Mouse (Mus musculus) embryonic facial prominence, embryonic 12.5 days (tissue): ENCODE results near the gene Hoxb4. TPM values are rescaled to one million over a fixed set of nuclear protein-coding genes. Genes with fewer than 3 reads are reported as not detected.

Experiments used
- ATAC-seq: fragments of 200-750 bp; cut with Nextera tagmentation; 2 replicates; pipeline ENCODE4 v1.8.0; 2017; ENCODE audit not compliant: insufficient number of reproducible peaks, insufficient read depth, low FRiP score, low TSS enrichment
- H3K27ac ChIP-seq: fragments of 300-500 bp; sonication (generic); 2 replicates; pipeline ENCODE4 v1.5.1; 2016; ENCODE audit warnings: mild to moderate bottlenecking
- H3K27me3 ChIP-seq: fragments of 300-500 bp; sonication (generic); 2 replicates; pipeline ENCODE4 v1.6.1; 2016; ENCODE audit warnings: mild to moderate bottlenecking, moderate library complexity
- H3K36me3 ChIP-seq: fragments of 300-500 bp; sonication (generic); 2 replicates; pipeline ENCODE4 v1.6.1; 2016; ENCODE audit warnings: mild to moderate bottlenecking
- H3K4me1 ChIP-seq: fragments of 300-500 bp; sonication (generic); 2 replicates; pipeline ENCODE4 v1.6.1; 2016
- H3K4me2 ChIP-seq: fragments of 300-500 bp; sonication (generic); replicated peaks from 2 replicates; pipeline ENCODE4 v1.6.1; 2016; ENCODE audit warnings: mild to moderate bottlenecking, moderate library complexity
- H3K4me3 ChIP-seq: fragments of 300-500 bp; sonication (generic); 2 replicates; pipeline ENCODE4 v1.5.1; 2016; ENCODE audit warnings: mild to moderate bottlenecking
- H3K9ac ChIP-seq: fragments of 300-500 bp; sonication (generic); 2 replicates; pipeline ENCODE4 v1.6.1; 2016; ENCODE audit warnings: mild to moderate bottlenecking, moderate library complexity
- H3K9me3 ChIP-seq: fragments of 300-500 bp; sonication (generic); 2 replicates; pipeline ENCODE4 v1.6.1; 2016; ENCODE audit warnings: mild to moderate bottlenecking, moderate library complexity
- WGBS: fragments of 180-500 bp; shearing (Covaris S2); methylation state at CpG from one replicate; pipeline ENCODE4 v1.1.7; 2016; 5-methylcytosine and 5-hydroxymethylcytosine counted together
- polyA plus RNA-seq: library from polyadenylated mRNA; unstranded; fragments of >200 nt; fragmentation: Nextera tagmentation; extraction: Ambion mirVana; gene quantifications from 2 replicates; pipeline ENCODE4 v1.2.1, GENCODE M21; 2016

The Hoxb4 gene
- polyA plus RNA-seq, 1 experiment from 2014 or later, result 0.22 TPM

DNA sequence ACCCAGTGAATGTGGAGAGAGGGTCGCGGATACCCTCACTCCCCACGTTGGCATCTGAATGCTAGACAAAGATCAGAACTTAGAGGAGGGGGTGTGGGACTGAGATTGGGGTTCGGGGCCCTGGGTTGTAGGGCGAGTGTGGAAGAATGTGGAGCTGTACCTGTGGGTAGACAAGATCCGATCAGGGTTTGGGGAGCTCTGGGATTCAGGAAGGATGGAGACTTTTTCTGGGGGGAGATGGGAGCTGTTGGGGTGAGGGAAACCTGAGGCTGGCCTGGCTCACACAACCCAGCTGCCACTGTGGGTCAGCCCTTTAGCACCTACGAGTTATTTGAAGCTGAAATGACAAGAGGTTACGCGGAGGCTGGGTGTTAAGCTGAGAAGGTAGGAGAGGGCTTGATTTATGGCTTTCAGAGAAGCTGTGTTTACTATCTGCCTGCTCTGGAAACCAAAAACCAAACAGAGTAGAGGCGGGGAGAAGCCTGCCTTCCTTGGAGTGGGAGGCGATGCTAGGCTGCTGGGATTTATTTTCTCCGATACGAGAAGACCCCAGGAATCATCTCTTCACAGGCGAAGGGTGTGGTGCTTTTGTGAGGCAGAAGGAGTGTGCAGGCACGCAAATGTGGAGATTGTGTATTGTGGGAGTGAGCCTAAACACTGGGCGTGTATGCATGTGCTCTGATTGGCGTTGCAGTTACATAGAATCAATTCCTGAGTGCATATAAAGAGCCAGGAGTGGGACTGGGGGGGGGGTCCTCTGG, 15.4 kb downstream of the Hoxb4 start:
- Histone ChIP-seq H3K4me1 (peaks cover 7% of the 10 kb centered on the region; the same call in 1 of the 2 replicates), H3K4me2 (peak overlapping the region; percentile 34; the same call in 1 of the 2 replicates), H3K36me3 (no peaks in the 10 kb centered on the region), H3K9me3 (no peaks in the 10 kb centered on the region), H3K27me3 (peaks cover 100% of the 10 kb centered on the region), H3K4me3 (peak overlapping the region; percentile 18; the same call in 1 of the 2 replicates), H3K9ac (0 out of 2 replicates have a peak overlapping the region, but pooled peaks have one; percentile 15), H3K27ac (no peak overlapping the region)
- ATAC-seq, result no peak
- WGBS, result 2% methylated on average over 17 of the region's 17 CpGs

DNA sequence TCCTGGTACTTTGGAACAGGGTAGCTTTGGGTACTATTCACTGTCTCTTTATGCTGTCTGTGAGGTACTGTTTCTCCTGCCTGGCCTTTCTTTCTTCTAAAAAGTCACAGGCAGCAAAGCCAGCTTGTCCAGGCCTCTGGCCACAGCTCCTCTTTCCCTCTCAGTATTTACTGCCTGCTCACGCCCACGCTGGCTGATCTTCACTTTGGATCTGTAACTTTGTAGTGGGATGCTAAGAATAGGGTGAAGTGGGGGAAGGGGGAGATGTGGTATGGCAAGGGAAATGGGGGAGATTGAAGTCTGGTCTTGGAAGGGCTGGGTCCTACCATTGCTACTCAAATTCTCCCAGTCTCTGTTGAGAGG, 15.9 kb downstream of the Hoxb4 start:
- H3K27ac ChIP-seq, result no peak overlapping the region
- no peak overlapping the region for H3K9ac ChIP-seq
- peaks cover 100% of the 10 kb centered on the region for H3K27me3 ChIP-seq
- ATAC-seq, result no peak
- H3K9me3 ChIP-seq, result no peaks in the 10 kb centered on the region
- H3K4me1 ChIP-seq, result peaks cover 7% of the 10 kb centered on the region; the same call in 1 of the 2 replicates
- H3K4me3 ChIP-seq, result no peak overlapping the region
- H3K4me2 ChIP-seq, result no peak overlapping the region
- no peaks in the 10 kb centered on the region for H3K36me3 ChIP-seq
- WGBS, result 3% methylated on average over 2 of the region's 2 CpGs

DNA sequence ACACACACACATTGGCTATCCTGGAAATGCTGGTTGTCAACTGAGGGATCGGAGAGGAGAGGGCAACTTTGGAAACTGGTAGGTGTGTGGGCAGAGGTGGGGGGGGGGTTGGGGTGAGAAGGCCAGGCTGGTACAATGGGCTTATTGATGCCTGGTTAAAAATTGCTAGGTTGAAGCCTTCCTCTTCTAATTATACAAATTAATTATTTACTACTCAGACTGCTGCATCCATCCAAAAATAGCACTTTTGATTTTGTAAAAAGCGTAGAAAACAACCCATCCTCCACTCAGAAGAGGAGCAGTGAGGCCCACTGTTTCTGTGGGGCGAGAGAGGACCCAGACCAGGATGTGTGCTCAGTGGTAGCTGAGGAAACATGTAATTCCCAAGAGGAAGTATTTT, 16.9 kb downstream of the Hoxb4 start:
- H3K27me3 ChIP-seq, result peaks cover 100% of the 10 kb centered on the region
- no peaks in the 10 kb centered on the region for H3K36me3 ChIP-seq
- H3K4me1 ChIP-seq, result peaks cover 7% of the 10 kb centered on the region; the same call in 1 of the 2 replicates
- H3K4me2 ChIP-seq, result no peak overlapping the region
- H3K4me3 ChIP-seq, result no peak overlapping the region
- no peak for ATAC-seq
- H3K9ac ChIP-seq, result no peak overlapping the region
- H3K9me3 ChIP-seq, result no peaks in the 10 kb centered on the region
- 16% methylated on average over 3 of the region's 3 CpGs for WGBS
- H3K27ac ChIP-seq, result no peak overlapping the region

DNA sequence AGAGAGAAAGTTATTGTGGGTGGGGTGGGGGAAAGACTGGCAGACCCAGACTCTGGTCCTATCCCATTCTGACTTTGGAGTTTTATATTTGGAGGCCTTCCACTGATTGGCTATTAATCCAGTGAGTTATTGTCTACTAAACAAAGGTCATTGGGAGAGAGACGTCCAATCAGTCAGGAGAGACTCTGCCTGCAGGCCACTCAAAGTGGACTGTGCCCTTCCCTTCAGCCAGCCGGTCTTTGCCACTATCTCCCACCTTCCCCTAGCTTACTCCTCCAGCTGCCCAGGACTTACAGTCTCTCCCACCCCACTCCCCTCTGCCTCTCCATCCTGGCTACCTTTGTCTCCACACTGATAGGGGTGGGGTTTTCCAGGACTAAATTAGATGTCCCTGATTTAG, 18.5 kb downstream of the Hoxb4 start:
- Histone ChIP-seq H3K9ac (no peak overlapping the region), H3K27ac (no peak overlapping the region), H3K27me3 (peaks cover 100% of the 10 kb centered on the region), H3K4me2 (no peak overlapping the region), H3K9me3 (no peaks in the 10 kb centered on the region), H3K36me3 (no peaks in the 10 kb centered on the region), H3K4me1 (peaks cover 7% of the 10 kb centered on the region; the same call in 1 of the 2 replicates), H3K4me3 (no peak overlapping the region)
- no peak for ATAC-seq
- 2% methylated on average over 2 of the region's 2 CpGs for WGBS

DNA sequence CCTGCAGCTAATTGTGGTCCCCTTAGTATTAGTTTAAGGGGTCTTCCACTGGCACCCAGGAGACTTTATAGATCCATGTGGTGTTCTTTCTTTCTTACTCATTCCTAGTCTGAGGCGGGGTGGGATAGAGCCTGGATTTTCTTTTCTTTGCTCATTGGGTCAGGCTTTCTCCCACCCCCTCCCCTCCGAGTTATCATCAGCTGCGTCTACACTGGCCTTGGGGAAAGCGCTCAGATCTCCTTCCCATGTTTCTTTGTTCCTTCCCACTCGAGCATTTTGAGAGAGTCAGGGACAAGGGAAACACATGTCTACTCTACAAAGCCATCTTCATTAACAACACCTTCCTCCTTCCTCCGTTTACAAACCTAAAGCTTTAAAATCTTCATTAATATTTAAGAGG, 19.0 kb downstream of the Hoxb4 start:
- 1% methylated on average over 6 of the region's 6 CpGs for WGBS
- H3K9me3 ChIP-seq, result no peaks in the 10 kb centered on the region
- ATAC-seq, result no peak
- H3K4me3 ChIP-seq, result no peak overlapping the region
- H3K4me2 ChIP-seq, result no peak overlapping the region
- no peak overlapping the region for H3K9ac ChIP-seq
- no peak overlapping the region for H3K27ac ChIP-seq
- H3K4me1 ChIP-seq, result peaks cover 7% of the 10 kb centered on the region; the same call in 1 of the 2 replicates
- peaks cover 100% of the 10 kb centered on the region for H3K27me3 ChIP-seq
- H3K36me3 ChIP-seq, result no peaks in the 10 kb centered on the region

DNA sequence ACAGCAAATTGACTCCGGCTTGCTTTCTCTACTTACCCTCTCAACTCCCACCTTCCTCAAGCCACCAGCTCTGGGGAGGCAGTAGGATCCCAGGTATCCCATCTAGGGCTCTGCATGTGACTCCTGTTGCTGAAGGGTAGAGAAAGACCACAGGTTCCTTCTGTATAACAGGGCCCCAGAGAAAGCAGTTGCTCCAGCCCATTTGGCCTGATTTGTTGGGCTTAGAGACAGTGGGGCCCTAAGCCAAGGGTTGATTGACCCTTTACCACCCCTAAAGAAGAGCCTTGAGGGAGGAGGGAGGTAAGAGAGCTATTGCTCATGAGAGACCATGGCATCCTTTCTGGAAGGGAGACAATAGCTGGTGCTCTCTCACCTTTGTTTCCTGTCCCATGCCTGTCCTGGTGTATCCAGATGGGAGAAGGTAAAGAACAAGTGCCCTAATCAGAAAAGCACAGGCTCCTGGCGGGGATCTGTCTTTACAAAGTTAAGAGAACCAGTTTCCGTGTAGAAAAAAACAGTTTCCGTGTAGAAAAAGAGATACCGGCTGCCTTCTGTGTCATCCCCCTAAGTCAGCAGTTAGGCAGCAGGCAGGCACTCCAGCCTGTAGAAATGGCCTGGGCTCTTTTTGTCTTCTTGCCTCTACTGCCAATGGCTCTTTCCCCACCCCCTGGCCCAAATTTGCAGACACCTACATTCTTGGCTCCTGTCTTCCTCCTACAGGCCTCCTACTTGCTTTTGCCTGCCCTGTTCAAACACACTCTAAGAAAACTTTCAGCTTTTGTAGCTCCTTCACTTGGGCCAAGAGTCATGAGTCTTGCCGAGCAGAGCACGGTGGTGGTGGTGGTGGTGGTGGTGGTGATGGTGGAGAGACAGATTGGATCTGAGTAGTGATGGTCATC, 21.1 kb downstream of the Hoxb4 start:
- H3K4me2 ChIP-seq, result no peak overlapping the region
- no peaks in the 10 kb centered on the region for H3K9me3 ChIP-seq
- no peaks in the 10 kb centered on the region for H3K4me1 ChIP-seq
- 10% methylated on average over 7 of the region's 7 CpGs for WGBS
- no peak overlapping the region for H3K9ac ChIP-seq
- H3K27me3 ChIP-seq, result peaks cover 100% of the 10 kb centered on the region
- no peak overlapping the region for H3K4me3 ChIP-seq
- no peaks in the 10 kb centered on the region for H3K36me3 ChIP-seq
- no peak overlapping the region for H3K27ac ChIP-seq
- ATAC-seq, result no peak

DNA sequence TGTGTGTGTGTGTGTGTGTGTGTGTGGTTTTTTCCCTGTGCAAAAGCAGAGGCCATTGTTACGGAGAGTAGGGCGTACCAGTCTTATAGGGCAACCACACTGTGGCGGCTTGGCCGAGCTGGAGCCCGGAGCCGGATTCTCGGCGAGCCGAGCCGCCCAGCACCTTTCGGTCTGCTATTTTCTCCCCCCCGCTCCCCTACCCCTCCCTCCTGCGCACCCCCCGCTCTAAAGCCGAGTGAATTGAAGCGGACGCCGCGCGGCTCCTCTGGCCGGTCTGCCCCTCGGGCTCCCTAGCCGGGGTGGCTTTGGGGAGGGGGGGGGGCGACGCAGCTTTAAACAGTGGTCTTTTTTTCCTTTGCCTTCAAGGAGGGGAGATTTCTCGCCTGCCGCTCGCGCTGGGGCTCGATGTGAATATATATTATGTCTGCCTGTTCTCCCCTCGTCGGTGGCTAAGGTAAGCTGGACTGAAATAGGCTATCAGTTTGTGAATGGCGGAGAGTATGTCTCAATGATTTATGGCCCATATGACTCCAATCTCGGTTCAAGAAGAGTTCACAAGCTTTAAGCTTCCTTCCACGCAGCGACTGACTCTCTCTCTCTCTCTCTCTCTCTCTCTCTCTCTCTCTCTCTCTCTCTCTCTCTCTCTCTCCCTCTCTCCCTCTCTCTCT, 22.8 kb downstream of the Hoxb4 start:
- Histone ChIP-seq H3K36me3 (no peaks in the 10 kb centered on the region), H3K9ac (no peak overlapping the region), H3K4me1 (no peaks in the 10 kb centered on the region), H3K27ac (no peak overlapping the region), H3K4me3 (peak overlapping the region; percentile 18; the same call in 1 of the 2 replicates), H3K27me3 (peaks cover 100% of the 10 kb centered on the region), H3K4me2 (peak overlapping the region; percentile 31), H3K9me3 (no peaks in the 10 kb centered on the region)
- WGBS, result under 1% methylated on average over 35 of the region's 36 CpGs
- no peak for ATAC-seq

DNA sequence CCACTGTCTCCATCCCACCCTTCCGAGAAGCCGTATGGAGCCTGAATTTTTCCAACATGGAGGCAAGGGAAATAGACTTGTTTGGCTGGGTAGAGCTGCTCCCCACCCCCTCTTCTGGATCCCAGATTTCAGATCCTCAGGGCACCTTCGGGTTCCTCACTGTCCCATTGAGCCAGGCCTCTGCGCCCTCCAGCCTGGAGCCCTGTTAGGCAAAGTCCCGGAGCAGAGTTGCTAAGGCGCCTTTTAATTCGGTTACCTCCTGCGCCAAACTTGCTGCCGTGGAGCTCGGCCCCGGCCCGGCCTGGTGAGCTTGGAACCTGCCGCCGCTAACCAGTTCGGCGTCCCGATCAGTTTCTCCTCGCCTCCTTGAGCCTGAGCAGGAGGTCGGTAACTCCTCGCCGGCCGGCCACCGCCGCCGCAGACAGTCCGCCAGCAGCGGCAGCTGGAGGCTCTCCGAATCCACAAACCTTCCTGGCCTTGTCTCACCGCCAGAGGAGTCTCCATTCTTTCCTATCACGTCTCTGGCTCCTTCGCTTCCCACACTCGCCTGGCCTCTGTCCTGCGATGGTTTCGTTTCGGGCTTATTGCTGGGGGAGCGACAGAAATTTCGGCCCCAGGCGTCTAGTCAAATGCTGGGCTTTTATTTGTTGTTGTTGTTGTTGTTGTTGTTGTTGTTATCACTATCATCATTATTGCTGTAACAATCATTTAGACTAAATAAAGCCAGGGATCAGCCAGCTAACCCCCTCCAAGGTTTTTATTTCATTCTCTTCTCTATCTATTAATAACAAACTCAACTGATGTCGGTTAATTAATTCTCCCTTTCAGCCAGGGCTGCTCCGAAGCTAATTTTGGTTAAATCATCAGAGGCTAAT, 23.9 kb downstream of the Hoxb4 start:
- WGBS, result under 1% methylated on average over 40 of the region's 40 CpGs
- Histone ChIP-seq H3K9ac (no peak overlapping the region), H3K27me3 (peaks cover 100% of the 10 kb centered on the region), H3K4me2 (peak overlapping the region; percentile 22; the same call in 1 of the 2 replicates), H3K4me3 (peak overlapping the region; percentile 4; the same call in 1 of the 2 replicates), H3K9me3 (no peaks in the 10 kb centered on the region), H3K27ac (no peak overlapping the region), H3K36me3 (no peaks in the 10 kb centered on the region), H3K4me1 (no peaks in the 10 kb centered on the region)
- ATAC-seq, result no peak

DNA sequence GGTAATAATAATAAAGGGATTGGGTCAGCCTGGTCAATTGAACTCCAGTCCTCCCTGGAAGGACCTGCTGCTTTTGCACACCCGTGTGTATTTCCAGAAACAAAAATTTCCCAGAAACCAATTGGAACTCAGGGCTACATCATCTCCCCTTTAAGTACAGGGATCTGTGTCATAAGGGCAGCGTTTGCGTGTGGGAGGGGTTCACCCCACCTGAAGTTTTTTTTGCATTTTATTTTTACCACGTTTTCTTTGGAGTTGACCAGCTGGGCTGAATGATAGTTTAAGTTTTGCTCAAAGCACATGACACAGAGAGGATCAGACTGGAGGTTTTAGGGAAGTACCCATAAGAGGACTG, 24.5 kb downstream of the Hoxb4 start:
- Histone ChIP-seq H3K27me3 (peaks cover 97% of the 10 kb centered on the region), H3K4me3 (no peak overlapping the region), H3K4me2 (0 out of 2 replicates have a peak overlapping the region, but pooled peaks have one; percentile 2), H3K4me1 (no peaks in the 10 kb centered on the region), H3K9ac (no peak overlapping the region), H3K27ac (no peak overlapping the region), H3K36me3 (no peaks in the 10 kb centered on the region), H3K9me3 (no peaks in the 10 kb centered on the region)
- no peak for ATAC-seq
- WGBS, result 2% methylated on average over 4 of the region's 4 CpGs

DNA sequence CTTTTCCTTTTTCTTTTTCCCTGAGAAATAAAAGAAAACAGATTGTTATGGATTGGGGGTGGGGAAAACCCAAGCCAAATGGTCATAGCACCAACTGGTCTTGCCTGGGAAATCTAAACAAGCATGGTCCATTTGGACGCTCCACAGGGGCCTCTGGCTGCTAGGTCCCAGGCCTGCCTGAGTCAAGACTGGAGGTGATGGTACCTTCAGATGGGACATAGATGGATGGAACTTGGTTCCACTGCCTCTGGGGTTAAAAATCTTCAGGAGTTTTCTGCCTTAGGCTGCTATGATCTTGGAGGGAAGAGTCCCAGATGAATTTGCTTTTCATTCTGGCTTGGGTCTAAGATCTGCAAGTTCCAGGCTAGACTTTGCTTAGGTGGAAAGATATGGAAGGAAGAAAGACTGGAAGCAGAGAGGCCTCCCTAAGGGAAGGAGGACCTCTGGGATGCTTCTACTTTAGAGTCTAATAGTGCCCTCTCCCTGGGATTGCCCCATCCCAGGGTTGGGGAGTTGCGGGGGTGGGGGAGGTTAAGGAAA, 25.2 kb downstream of the Hoxb4 start:
- Histone ChIP-seq H3K27ac (no peak overlapping the region), H3K9ac (no peak overlapping the region), H3K4me1 (no peaks in the 10 kb centered on the region), H3K9me3 (no peaks in the 10 kb centered on the region), H3K27me3 (peaks cover 96% of the 10 kb centered on the region), H3K4me2 (no peak overlapping the region), H3K36me3 (no peaks in the 10 kb centered on the region), H3K4me3 (no peak overlapping the region)
- 9% methylated on average over 2 of the region's 2 CpGs for WGBS
- no peak for ATAC-seq
